Mouse (Mus musculus) megakaryocyte-erythroid progenitor cell, adult 5-6 weeks (primary cell): Measurements from ENCODE around the gene Mmd. TPM values are rescaled to one million over a fixed set of nuclear protein-coding genes. Genes with fewer than 3 reads are reported as not detected.

Source experiments
- total RNA-seq, 2 experiments: library from RNA; stranded (forward) in 1 of 2; stranded (reverse) in 1 of 2; fragments of 200-1000, 215-1000 nt in 1 of 2; fragments of >200 nt in 1 of 2; fragmentation: Nextera tagmentation in 1 of 2; gene quantifications; 2 replicates each; pipeline ENCODE4 v1.2.3; 2014 to 2017

Mmd gene
- total RNA-seq, 2 experiments from 2014 or later: 12.5 to 14.6 TPM

Other genes with a start within 250 kb of the Mmd start
- gene Pctp, start 246.6 kb upstream of the Mmd start, total RNA-seq (2014; fragmentation: Nextera tagmentation): 6.8 and 14.9 TPM in 2 replicates
- gene Pctp, start 246.6 kb upstream of the Mmd start, total RNA-seq (2017): 17.6 and 19.6 TPM in 2 replicates
- not detected in 2 replicates for gene Tmem100, start 219.1 kb upstream of the Mmd start, total RNA-seq (2014; fragmentation: Nextera tagmentation)
- not detected in 2 replicates for gene Tmem100, start 219.1 kb upstream of the Mmd start, total RNA-seq (2017)
- 6.6 and 13.7 TPM in 2 replicates for gene Gm45716, start 61.8 kb upstream of the Mmd start, total RNA-seq (2014; fragmentation: Nextera tagmentation)
- 11.2 and 12.4 TPM in 2 replicates for gene Gm45716, start 61.8 kb upstream of the Mmd start, total RNA-seq (2017)
- 0.70 and 4.8 TPM in 2 replicates for gene Hlf, start 141.4 kb downstream of the Mmd start, total RNA-seq (2014; fragmentation: Nextera tagmentation)
- 0.70 and 4.6 TPM in 2 replicates for gene Hlf, start 141.4 kb downstream of the Mmd start, total RNA-seq (2017)